Mouse (Mus musculus) kidney, adult 2 months (tissue): ENCODE measurements around the gene Arl15.

ENCODE experiments used
- CTCF ChIP-seq: fragments of 200-500 bp; conservative IDR thresholded peaks from 2 replicates; pipeline ENCODE4 v1.5.1; 2011; ENCODE audit warnings: low read depth, mild to moderate bottlenecking, control low read depth, low read length, moderate library complexity, mixed read lengths; ENCODE audit not compliant: insufficient read depth, insufficient read length
- POLR2A ChIP-seq: fragments of 200-500 bp; IDR thresholded peaks from one replicate; pipeline ENCODE4 v1.6.1; 2011; ENCODE audit warnings: low read depth, low read length, control low read depth

DNA sequence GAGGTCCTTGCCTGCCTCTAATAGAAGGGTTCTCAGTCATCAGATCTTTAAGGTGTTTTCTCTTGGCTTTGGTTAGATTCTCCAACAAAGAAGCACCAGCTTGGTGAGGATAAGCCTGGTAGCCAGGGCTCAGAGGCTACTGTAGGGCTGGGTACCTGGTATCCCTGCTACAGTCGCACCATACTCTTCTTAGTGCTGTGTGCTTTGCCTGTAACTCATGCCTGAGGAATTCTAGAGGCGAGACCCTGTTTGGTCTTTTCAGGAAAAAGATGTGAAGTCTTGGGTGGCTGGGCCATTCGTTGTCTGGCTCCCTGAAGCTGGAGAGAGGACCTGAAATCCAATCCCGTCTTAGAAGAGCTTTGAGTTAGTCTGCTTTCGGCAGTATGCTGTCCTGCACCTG, 93.8 kb downstream of the Arl15 start:
- TF ChIP-seq CTCF (no peak), POLR2A (no peak)
